Mouse (Mus musculus) lung, embryonic 16.5 days (tissue): ENCODE results near the gene Aak1. TPM values are rescaled to one million over a fixed set of nuclear protein-coding genes. Genes with fewer than 3 reads are reported as not detected.

ENCODE experiments used
- ATAC-seq: fragments of 200-750 bp; cut with Nextera tagmentation; 2 replicates; pipeline ENCODE4 v1.8.0; 2017; ENCODE audit warnings: low read depth, mild to moderate bottlenecking, moderate library complexity
- H3K27ac ChIP-seq: fragments of 300-500 bp; sonication (generic); 2 replicates; pipeline ENCODE4 v1.5.1; 2014; ENCODE audit warnings: mild to moderate bottlenecking, control low read depth, low read length
- H3K27me3 ChIP-seq: fragments of 300-500 bp; sonication (generic); 2 replicates; pipeline ENCODE4 v1.6.1; 2014; ENCODE audit warnings: low read depth, low read length, mixed read lengths; ENCODE audit not compliant: control insufficient read depth, insufficient read depth
- H3K36me3 ChIP-seq: fragments of 300-500 bp; sonication (generic); 2 replicates; pipeline ENCODE4 v1.6.1; 2014; ENCODE audit warnings: low read length; ENCODE audit not compliant: control insufficient read depth, insufficient read depth
- H3K4me1 ChIP-seq: fragments of 300-500 bp; sonication (generic); replicated peaks from 2 replicates; pipeline ENCODE4 v1.6.1; 2014; ENCODE audit warnings: low read length, mixed read lengths; ENCODE audit not compliant: control insufficient read depth, insufficient read depth
- H3K4me2 ChIP-seq: fragments of 300-500 bp; sonication (generic); 2 replicates; pipeline ENCODE4 v1.6.1; 2014; ENCODE audit warnings: low read depth, low read length, control low read depth
- H3K4me3 ChIP-seq: fragments of 300-500 bp; sonication (generic); 2 replicates; pipeline ENCODE4 v1.5.1; 2014; ENCODE audit warnings: mild to moderate bottlenecking, low read length, control low read depth
- H3K9ac ChIP-seq: fragments of 300-500 bp; sonication (generic); 2 replicates; pipeline ENCODE4 v1.6.1; 2014; ENCODE audit warnings: low read length, control low read depth
- H3K9me3 ChIP-seq: fragments of 300-500 bp; sonication (generic); 2 replicates; pipeline ENCODE4 v1.6.1; 2016; ENCODE audit warnings: low read length; ENCODE audit not compliant: control insufficient read depth
- WGBS: fragments of 180-500 bp; shearing (Covaris S2); extraction: QIAGEN DNeasy Blood & Tissue Kit; methylation state at CpG from one replicate; pipeline ENCODE4 v1.1.7; 2014; 5-methylcytosine and 5-hydroxymethylcytosine counted together
- polyA plus RNA-seq: library from polyadenylated mRNA; unstranded; fragments of >200 nt; fragmentation: Nextera tagmentation; extraction: Ambion mirVana; gene quantifications from 2 replicates; pipeline ENCODE4 v1.2.1, GENCODE M21; 2015

Gene Aak1
- polyA plus RNA-seq, 1 experiment from 2014 or later = 11.6 TPM

- WGBS = 100% methylated on average over 1 of the region's 1 CpGs
- no peak overlapping the region for H3K27ac ChIP-seq
- H3K4me1 ChIP-seq = no peaks in the 10 kb centered on the region
- ATAC-seq = no peak
- H3K27me3 ChIP-seq = no peaks in the 10 kb centered on the region
- H3K4me3 ChIP-seq = no peak overlapping the region
- H3K9ac ChIP-seq = no peak overlapping the region
- peaks cover 9% of the 10 kb centered on the region for H3K36me3 ChIP-seq
- H3K9me3 ChIP-seq = no peaks in the 10 kb centered on the region
- no peak overlapping the region for H3K4me2 ChIP-seq
These were observed 101.5 kb downstream of the Aak1 start for GRCm38 (mm10) chr6:86950733-86951255.

- H3K4me3 ChIP-seq = no peak overlapping the region
- peaks cover 31% of the 10 kb centered on the region for H3K36me3 ChIP-seq
- no peak for ATAC-seq
- no peak overlapping the region for H3K27ac ChIP-seq
- WGBS = 87% methylated on average over 3 of the region's 3 CpGs
- H3K4me2 ChIP-seq = no peak overlapping the region
- no peak overlapping the region for H3K9ac ChIP-seq
- no peaks in the 10 kb centered on the region for H3K27me3 ChIP-seq
- H3K4me1 ChIP-seq = no peaks in the 10 kb centered on the region
- no peaks in the 10 kb centered on the region for H3K9me3 ChIP-seq
These were observed 106.4 kb downstream of the Aak1 start for GRCm38 (mm10) chr6:86955741-86956140.

GRCm38 (mm10) chr6:86956206-86956605, 106.9 kb downstream of the Aak1 start:
- H3K4me1 ChIP-seq = no peaks in the 10 kb centered on the region
- H3K4me3 ChIP-seq = no peak overlapping the region
- no peaks in the 10 kb centered on the region for H3K27me3 ChIP-seq
- no peak overlapping the region for H3K4me2 ChIP-seq
- no peak overlapping the region for H3K9ac ChIP-seq
- no peaks in the 10 kb centered on the region for H3K9me3 ChIP-seq
- H3K27ac ChIP-seq = no peak overlapping the region
- no peak for ATAC-seq
- peaks cover 35% of the 10 kb centered on the region for H3K36me3 ChIP-seq

DNA sequence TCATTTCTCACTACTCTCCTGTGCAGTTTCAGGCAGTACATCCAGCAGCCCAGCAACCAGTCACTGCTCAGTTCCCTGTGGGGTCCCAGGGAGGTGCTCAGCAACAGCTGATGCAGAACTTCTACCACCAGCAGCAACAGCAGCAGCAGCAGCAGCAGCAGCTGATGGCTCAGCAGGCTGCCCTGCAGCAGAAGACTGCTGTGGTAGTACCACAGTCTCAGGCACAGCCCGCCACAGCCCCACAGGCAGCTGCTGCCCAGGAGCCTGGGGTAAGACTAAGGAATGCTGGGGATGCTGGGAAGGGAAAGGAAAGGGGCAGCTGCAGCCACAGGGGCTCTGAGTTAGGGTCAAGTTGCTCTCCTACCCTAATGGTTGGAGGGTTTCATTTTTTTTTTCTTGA, 109.7 kb downstream of the Aak1 start:
- Histone ChIP-seq H3K4me2 (no peak overlapping the region), H3K27ac (no peak overlapping the region), H3K4me3 (no peak overlapping the region), H3K9ac (no peak overlapping the region), H3K36me3 (peaks cover 37% of the 10 kb centered on the region), H3K9me3 (no peaks in the 10 kb centered on the region), H3K4me1 (no peaks in the 10 kb centered on the region), H3K27me3 (no peaks in the 10 kb centered on the region)
- 94% methylated on average over 1 of the region's 1 CpGs for WGBS
- ATAC-seq = no peak

DNA sequence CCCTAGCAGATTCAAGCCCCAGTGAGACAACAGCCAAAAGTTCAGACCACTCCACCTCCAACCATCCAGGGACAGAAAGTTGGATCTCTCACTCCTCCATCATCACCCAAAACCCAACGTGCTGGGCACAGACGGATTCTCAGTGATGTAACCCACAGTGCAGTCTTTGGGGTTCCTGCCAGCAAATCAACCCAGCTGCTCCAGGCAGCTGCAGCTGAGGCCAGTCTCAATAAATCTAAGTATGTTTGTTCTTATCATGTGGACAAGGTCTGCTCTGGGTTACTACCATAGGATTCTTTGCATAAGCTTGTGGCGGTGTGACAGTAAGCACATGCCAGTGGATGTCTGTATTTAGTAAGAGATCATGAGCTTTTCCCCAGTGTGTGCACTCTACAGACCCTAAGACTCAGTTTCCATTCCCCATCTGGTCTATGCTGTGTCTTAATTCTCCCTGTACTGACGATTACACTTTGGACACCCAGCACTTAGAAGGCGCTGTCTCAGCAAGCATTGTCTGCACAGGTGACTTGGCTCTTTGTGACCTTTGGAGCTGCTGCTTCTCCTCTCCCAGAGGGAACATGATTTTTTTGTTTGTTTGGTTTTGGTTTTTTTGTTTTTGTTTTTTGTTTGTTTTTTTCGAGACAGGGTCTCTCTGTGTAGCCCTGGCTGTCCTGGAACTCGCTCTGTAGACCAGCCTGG, 114.8 kb downstream of the Aak1 start:
- H3K4me2 ChIP-seq = no peak overlapping the region
- WGBS = 83% methylated on average over 7 of the region's 7 CpGs
- H3K27me3 ChIP-seq = no peaks in the 10 kb centered on the region
- H3K27ac ChIP-seq = no peak overlapping the region
- no peaks in the 10 kb centered on the region for H3K9me3 ChIP-seq
- H3K36me3 ChIP-seq = peaks cover 27% of the 10 kb centered on the region
- no peaks in the 10 kb centered on the region for H3K4me1 ChIP-seq
- ATAC-seq = no peak
- H3K4me3 ChIP-seq = no peak overlapping the region
- H3K9ac ChIP-seq = no peak overlapping the region

DNA sequence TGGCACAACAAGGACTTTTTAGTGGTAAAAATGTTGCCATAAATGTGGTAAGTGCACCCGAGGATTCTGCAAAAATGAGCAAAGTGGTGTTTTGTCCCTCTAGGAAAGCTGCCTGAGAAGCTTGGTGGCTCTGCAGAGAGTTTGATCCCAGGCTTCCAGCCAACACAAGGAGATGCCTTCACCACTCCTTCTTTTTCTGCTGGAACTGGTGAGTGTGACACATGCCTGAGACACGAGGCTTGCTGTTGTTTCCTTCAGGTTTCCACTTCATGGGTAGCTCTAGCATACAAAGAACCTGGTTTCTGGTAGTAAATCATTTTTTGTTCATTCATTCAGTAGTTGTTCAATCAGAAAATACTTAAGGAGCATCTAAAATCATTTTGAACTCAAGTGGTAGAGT, 117.8 kb downstream of the Aak1 start:
- Histone ChIP-seq H3K27ac (no peak overlapping the region), H3K9ac (no peak overlapping the region), H3K9me3 (no peaks in the 10 kb centered on the region), H3K36me3 (peaks cover 19% of the 10 kb centered on the region; the same call in 1 of the 2 replicates), H3K4me2 (no peak overlapping the region), H3K4me1 (no peaks in the 10 kb centered on the region), H3K27me3 (no peaks in the 10 kb centered on the region), H3K4me3 (no peak overlapping the region)
- ATAC-seq = no peak
- 75% methylated on average over 2 of the region's 2 CpGs for WGBS

DNA sequence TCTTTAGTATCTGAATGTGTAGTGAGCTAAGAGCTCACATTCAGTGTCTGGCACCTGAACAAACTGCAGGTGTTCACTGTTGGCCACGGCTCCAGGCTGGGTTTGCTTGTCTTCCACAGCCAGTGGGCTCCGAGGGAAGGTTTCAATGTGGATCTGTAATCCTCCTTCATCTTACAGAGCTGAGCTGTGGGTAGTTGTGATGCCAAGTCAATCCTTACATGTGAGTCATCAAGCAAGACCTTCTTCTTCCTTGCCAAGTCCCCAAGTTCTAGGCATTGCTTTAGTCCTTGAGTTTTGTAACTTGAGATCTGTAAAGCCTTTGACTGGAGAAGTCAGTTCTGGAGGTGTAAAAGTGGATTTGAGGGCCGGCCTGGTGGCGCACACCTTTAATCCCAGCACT, 124.6 kb downstream of the Aak1 start:
- Histone ChIP-seq H3K27me3 (no peaks in the 10 kb centered on the region), H3K27ac (no peak overlapping the region), H3K4me1 (no peaks in the 10 kb centered on the region), H3K36me3 (peaks cover 7% of the 10 kb centered on the region; the same call in 1 of the 2 replicates), H3K9me3 (no peaks in the 10 kb centered on the region), H3K4me2 (no peak overlapping the region), H3K9ac (no peak overlapping the region), H3K4me3 (no peak overlapping the region)
- ATAC-seq = no peak
- WGBS = 87% methylated on average over 4 of the region's 4 CpGs

DNA sequence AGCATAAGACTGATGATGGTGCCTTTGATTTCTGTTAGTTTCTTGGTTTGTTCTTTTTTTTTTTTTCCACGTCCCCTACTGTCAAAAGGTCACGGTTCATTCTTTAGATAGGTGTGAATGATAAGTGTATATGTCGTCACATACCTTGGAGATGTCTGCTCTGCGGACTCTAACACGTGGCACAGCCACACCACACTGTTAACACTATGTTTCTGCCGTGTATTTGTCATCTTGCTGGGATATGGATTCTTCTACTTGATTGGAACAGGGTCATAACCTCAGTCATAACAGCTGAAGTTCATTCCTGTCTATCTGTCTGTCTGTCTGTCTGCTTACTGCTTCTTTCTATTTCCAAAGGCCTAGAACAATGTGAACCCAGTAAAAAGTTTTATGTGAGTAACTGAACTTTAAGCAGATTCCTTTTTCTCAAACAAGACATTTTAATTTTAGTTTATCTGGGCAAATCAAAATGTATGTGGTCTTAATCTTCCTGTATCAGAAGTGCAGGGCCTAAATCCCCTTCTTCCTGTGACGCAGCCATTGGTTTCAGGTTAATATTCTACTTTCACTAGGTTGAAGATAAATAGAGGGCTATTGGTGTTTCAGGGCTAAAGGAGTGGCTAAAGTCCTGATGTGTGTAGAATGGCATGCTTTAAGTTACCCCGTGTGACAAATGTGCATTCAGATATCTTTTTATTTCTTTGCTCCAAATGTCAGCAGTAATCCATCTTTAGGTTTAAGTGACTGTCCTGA, 129.0 kb downstream of the Aak1 start:
- ATAC-seq = no peak
- 62% methylated on average over 8 of the region's 8 CpGs for WGBS

GRCm38 (mm10) chr6:86978909-86979265, 129.6 kb downstream of the Aak1 start:
- H3K9ac ChIP-seq = no peak overlapping the region
- ATAC-seq = no peak
- H3K4me2 ChIP-seq = no peak overlapping the region
- 46% methylated on average over 6 of the region's 6 CpGs for WGBS
- H3K4me1 ChIP-seq = no peaks in the 10 kb centered on the region
- no peaks in the 10 kb centered on the region for H3K9me3 ChIP-seq
- no peaks in the 10 kb centered on the region for H3K27me3 ChIP-seq
- H3K27ac ChIP-seq = no peak overlapping the region
- H3K4me3 ChIP-seq = no peak overlapping the region
- H3K36me3 ChIP-seq = 0 out of 2 replicates have a peak, but pooled peaks cover 1% of the 10 kb centered on the region

More for the DNA sequence above, 129.0 kb downstream of the Aak1 start:
- no peaks in the 10 kb centered on the region for H3K9me3 ChIP-seq
- no peak overlapping the region for H3K4me3 ChIP-seq
- H3K4me1 ChIP-seq = no peaks in the 10 kb centered on the region
- 0 out of 2 replicates have a peak, but pooled peaks cover 4% of the 10 kb centered on the region for H3K36me3 ChIP-seq
- H3K27ac ChIP-seq = no peak overlapping the region
- H3K27me3 ChIP-seq = no peaks in the 10 kb centered on the region
- no peak overlapping the region for H3K4me2 ChIP-seq
- H3K9ac ChIP-seq = no peak overlapping the region
